Mouse (Mus musculus): Measurements from ENCODE around the gene Cul3. TPM values are rescaled to one million over a fixed set of nuclear protein-coding genes. Genes with fewer than 3 reads are reported as not detected.
A peak's percentile ranks its signal among the peaks of the same experiment; 100 is the strongest.

The Cul3 gene
- total RNA-seq, 2 experiments from 2014 or later, result 122 to 128 TPM

DNA sequence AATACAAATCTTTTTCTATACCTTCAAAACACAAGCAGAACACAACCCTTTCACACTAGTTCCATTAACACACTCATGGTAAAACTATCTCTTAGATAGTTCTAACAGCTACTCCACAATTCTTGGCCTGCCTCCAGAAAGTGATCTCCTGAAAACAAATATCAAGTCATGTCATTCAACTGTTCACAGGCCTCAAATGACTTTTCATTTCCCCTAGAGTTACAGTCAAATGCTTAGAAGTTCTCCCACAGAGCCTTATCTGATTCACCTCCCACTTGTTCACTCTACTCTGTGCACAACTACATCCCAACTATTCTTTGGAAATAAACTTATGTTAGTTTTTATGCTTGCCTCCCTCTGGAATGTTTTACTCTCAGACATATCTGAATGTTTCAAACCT lies 15.9 kb downstream of the Cul3 start:
- intact Hi-C loops (cut with DNase I), result no loop called here
- peak in 1 of 2 experiments; percentile 16 for DNase-seq

DNA sequence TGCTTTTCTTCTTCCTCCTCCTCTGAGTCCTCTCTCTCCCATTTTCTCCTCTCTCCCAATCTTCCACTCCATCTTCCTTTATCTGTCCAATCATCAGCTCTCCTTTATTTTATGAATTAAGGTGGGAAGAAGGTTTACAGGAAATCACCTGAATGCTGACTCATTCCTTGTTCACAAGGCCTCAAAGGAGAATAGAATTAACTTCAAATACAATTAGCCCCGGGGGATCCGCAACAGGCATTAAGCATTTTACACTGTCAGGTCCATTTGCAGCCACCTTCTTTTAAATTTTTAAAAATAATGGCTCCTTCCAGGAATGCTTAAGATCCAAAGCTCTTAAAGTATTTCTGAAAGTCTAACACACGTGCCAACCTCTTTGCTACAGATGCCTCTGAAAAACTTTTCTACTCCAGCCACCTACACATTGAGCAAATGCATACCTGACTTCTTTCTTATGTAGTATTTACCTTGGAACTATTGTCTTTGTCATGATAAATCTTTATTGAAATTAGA lies 24.7 kb downstream of the Cul3 start:
- DNase-seq, result no peak
- intact Hi-C loops (cut with DNase I), result no loop called here

DNA sequence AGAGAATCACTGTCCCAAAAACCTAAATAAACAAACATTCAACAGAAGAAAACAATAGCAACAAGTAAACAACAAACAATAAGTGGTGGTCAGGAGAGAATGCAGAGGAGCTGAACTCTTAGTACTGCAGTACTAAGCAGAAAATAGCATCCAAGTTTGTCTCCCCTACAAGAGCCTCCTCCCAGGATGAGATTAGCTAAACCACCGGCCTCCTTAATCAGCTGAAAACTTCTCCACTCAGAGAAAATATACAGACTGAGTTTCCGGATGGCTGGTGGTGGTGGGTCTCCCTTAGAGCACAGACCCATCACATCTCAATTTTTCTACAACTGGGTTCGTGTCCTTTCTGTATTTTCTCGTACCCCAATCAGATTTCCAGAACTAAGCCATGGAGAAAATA lies 47.0 kb downstream of the Cul3 start:
- intact Hi-C loops (cut with DNase I), result no loop called here
- DNase-seq, result no peak

- intact Hi-C loops (cut with DNase I), result no loop called here
Measured at GRCm38 (mm10) chr1:80278731-80279130, 61.5 kb downstream of the Cul3 start.

DNA sequence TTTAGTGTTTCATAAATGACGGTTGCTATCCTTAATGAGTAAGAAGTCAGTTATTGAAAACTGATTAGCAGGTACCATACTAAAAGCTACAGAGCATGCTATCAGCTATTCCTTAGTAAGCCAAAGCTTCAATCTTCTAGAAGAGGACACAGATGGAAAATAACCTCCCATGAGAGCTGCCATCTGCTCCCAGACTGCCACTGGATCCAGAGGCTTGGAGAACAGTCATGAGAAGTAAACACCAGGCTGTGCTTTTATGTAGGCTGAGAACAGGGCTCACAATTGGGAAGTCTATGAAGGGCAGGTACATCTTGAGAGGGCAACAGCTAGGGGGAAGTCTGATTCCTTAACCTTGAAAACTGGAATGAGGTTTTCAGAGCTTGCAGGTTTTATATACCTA lies 79.8 kb downstream of the Cul3 start:
- intact Hi-C loops (cut with DNase I), result no loop called here
- no peak for DNase-seq

More at GRCm38 (mm10) chr1:80278731-80279130, 61.5 kb downstream of the Cul3 start:
- DNase-seq, result no peak

DNA sequence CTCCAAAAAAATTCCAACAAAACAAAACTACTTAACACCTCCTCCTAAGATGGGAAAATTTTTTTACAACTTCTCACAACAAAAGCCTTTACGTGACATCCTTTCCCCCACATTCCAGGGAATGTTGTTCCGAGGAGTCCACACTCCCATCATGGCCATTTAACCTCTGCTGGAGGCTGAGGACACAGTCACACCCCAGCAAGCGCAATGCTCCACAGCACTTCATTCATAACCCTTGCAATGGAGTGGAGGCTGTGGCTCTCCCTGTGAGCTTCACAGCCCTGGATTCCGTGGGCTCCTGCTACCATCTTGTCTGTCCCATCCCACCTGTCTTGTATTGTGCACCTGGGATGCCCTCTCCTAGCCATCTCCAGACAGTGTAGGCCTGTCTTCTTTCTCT lies 81.6 kb downstream of the Cul3 start:
- intact Hi-C loops (cut with DNase I), result no loop called here
- DNase-seq, result no peak

- DNase-seq, result no peak
- intact Hi-C loops (cut with DNase I), result no loop called here
Measured at GRCm38 (mm10) chr1:80253309-80253708, 87.0 kb downstream of the Cul3 start.

- intact Hi-C loops (cut with DNase I), result no loop called here
- no peak for DNase-seq
Measured at GRCm38 (mm10) chr1:80250247-80250646, 90.0 kb downstream of the Cul3 start.

GRCm38 (mm10) chr1:80247131-80247530 lies 93.1 kb downstream of the Cul3 start:
- no peak for DNase-seq
- intact Hi-C loops (cut with DNase I), result loop anchor here (10.0 kb wide), 1 partner anchor 158 kb away; no protein-coding TSS in a partner anchor

- intact Hi-C loops (cut with DNase I), result loop anchor here (10.0 kb wide), 1 partner anchor 161 kb away; no protein-coding TSS in a partner anchor
- DNase-seq, result peak in 1 of 2 experiments; percentile 22
Measured at GRCm38 (mm10) chr1:80244123-80244522, 96.2 kb downstream of the Cul3 start.

DNA sequence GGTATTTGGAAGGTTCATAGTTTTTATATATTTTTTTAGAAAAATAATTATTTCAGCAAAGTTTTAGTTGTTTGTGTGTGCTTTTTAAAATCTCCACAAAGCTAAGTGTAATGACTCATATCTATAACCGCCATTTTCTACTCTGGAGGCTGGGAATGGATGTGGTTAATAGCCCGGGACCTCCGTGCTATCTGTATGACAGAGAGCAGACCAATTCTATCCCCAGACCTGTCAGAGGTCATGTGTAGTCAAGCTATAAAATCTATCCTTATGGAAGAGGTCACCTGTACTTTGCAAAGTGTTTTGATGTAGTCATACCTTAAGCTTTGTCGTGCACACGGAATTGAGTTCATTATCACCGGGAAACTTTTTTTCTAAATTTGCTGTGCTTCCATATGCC lies 98.7 kb downstream of the Cul3 start:
- intact Hi-C loops (cut with DNase I), result loop anchor here (10.0 kb wide), 1 partner anchor 163 kb away; no protein-coding TSS in a partner anchor
- no peak for DNase-seq

- no peak for DNase-seq
- intact Hi-C loops (cut with DNase I), result loop anchor here (10.0 kb wide), 1 partner anchor 165 kb away; no protein-coding TSS in a partner anchor
Measured at GRCm38 (mm10) chr1:80240017-80240660, 100.1 kb downstream of the Cul3 start.

DNA sequence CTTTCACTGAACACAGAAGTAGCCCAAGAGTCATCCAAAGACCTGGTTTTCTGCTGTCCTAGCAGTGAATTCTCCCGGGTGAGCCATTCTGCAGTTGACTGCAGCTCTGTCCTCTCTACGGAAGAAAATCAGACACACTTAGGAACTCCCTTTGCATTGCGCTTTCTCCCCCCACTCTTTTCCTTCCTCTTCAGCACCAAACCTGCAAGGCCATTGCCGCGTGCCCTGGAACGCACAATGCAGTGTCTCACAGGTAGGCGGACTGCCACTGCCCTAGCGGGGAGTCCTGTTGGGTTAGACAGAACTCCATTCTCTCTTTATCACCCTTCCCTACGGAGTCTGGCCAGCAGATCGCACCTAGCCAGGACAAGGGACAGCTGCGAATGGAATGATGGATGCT lies 100.8 kb downstream of the Cul3 start:
- no peak for DNase-seq
- intact Hi-C loops (cut with DNase I), result loop anchor here (2.0 kb wide), 1 partner anchor 27 kb away; no protein-coding TSS in a partner anchor

- no peak for DNase-seq
- intact Hi-C loops (cut with DNase I), result no loop called here
Measured at GRCm38 (mm10) chr1:80236951-80237702, 103.2 kb downstream of the Cul3 start.

DNA sequence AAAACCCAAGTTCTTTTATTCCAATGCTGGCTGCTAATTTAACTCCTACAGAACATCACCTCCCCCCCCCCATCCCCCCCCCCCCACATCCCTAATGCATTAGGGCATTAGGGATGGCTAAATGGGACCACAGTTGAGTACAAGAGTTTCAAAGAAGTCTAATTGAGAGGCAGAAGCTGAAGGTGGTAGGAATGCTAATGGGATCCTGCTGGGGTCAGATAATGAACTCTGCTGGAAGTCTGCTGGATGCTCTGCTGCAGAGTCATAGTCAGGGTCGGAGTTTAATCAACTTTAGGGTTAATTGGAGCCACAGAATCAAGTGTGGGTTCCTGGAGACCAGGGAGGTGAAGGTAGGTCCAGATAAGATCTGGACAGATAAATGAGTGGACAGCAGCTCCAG lies 104.2 kb downstream of the Cul3 start:
- intact Hi-C loops (cut with DNase I), result no loop called here
- no peak for DNase-seq

- intact Hi-C loops (cut with DNase I), result no loop called here
- no peak for DNase-seq
Measured at GRCm38 (mm10) chr1:80230612-80231011, 109.7 kb downstream of the Cul3 start.

DNA sequence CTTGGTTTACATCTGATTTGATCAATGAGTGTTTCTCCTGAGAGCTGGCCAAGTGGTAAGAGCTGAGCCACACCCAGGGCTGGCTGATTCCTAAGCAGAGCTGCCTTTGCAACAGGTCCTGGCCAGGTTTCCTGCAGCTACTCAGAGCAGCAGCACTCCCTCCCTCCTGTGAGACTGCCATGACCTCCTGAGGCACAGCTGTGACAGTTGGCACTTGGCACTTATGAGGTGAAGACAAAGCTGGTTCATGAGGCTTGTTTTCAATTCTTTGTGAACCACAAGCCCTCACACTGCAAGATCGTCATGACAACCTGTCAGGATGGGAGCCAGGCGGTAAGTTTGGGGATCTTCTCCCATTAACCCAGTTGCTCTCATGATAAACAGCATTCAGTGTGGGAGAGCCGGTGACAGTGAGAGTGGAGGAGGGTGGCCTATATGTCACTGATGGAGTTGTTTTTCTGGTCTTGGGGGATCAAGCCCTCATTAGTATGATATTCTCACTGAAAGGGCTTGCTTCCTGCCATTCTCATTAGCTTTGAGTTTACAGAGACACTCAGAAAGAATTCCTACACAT lies 115.4 kb downstream of the Cul3 start:
- DNase-seq, result peak in 1 of 2 experiments; percentile 26

GRCm38 (mm10) chr1:80221151-80221550 lies 119.1 kb downstream of the Cul3 start:
- intact Hi-C loops (cut with DNase I), result no loop called here
- no peak for DNase-seq

More for the DNA sequence above, 115.4 kb downstream of the Cul3 start:
- intact Hi-C loops (cut with DNase I), result no loop called here

DNA sequence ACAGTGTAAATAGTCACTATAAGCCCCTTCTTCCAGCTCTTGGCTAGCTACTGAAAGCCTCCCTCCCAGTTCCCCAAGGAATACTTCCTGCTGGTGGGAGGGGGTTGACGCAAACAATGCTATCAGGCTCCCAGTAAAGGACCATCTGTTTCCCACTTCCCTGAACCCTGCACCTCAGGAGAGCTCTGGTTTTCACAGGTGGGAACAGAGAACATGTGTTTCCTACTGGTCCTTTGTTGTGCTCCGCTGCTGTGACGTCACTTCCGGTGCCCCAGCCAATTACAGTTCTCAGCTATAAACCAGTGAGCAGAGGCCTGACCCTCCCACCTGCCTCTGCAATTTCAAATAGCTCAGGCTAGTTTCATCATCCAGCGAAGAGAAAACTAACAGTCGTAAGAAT lies 122.0 kb downstream of the Cul3 start, which contains the start of gene Fam124b:
TSS of gene Fam124b (minus strand) at position 206 of the 400 bp plus-strand sequence.
- intact Hi-C loops (cut with DNase I), result no loop called here
- peak; percentile 71 to 76 for DNase-seq
